15 mouse cellular contexts compared by ENCODE assay signal in the genomic region with DNA sequence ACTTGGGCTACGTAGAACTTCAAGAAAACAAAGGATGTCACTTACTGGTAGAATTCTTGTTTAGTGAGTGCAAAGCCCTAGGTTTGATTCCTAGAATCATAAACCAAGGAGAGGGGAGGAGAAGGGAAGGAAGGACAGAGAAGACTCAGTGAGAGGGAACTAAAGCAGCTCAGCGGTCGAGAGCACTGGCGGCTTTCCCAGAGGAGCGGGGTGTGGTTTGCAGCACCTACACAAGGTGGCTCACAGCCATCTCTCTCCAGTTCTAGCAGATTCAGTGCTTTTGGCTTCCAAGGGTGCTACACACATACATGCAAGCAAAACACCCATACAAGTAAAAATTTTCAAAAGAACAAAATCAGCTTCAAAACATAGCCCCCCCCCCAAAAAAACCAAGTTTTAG.
DNase-seq lines count a peak whose midpoint lies in the region; ATAC-seq and TF ChIP-seq lines count a peak whose summit lies in the region.
"Had no signal": no experiment of that assay in that cellular context is flagged by ENCODE, and none has a peak within 500 bp of the region (broad histone marks: within the 10 kb centered on the region; RNA-seq: fewer than 3 reads in every experiment).

No protein-coding gene starts in this region.

- H3K27me3 ChIP-seq in Patski: no peaks in the 10 kb centered on the region
- no peaks in the 10 kb centered on the region for H3K27me3 ChIP-seq in forebrain, embryonic 12.5 days
- no peaks in the 10 kb centered on the region for H3K27me3 ChIP-seq in forebrain, embryonic 14.5 days (replicated peaks; ENCODE audit: control insufficient read depth, insufficient read depth, low read length)
- H3K27me3 ChIP-seq: limb, embryonic 12.5 days; midbrain, embryonic 13.5 days; stomach, embryonic 15.5 days had no signal

- DNase-seq in cerebellum, postnatal 14 days: peak; percentile 51 to 53
- no peak for DNase-seq in cerebellum, adult 11 months
- DNase-seq in layer of hippocampus, adult 11-12 months (ENCODE audit: low spot score): peak; percentile 49
- no peak for DNase-seq in layer of hippocampus, adult 9-10 months (ENCODE audit: low spot score)
- peak; percentile 12 for DNase-seq in Patski (ENCODE audit: low read depth, low spot score)
- DNase-seq in right cerebral cortex, postnatal 14 days: peak; percentile 46
- no peak for DNase-seq in forebrain, embryonic 14.5 days (ENCODE audit: low spot score)
- DNase-seq: adrenal gland, postnatal 14 days; thymus, postnatal 36 days had no signal

- TF ChIP-seq CTCF in Patski (IDR thresholded peaks at IDR 0.05): peak; percentile 23

- H3K4me1 ChIP-seq in forebrain, embryonic 12.5 days: no peaks in the 10 kb centered on the region
- 0 out of 2 replicates have a peak, but pooled peaks cover 3% of the 10 kb centered on the region for H3K4me1 ChIP-seq in forebrain, embryonic 14.5 days (ENCODE audit: control insufficient read depth, insufficient read depth, low read length)
- H3K4me1 ChIP-seq: limb, embryonic 12.5 days; midbrain, embryonic 13.5 days; stomach, embryonic 15.5 days had no signal

- H3K4me2 ChIP-seq in forebrain, embryonic 12.5 days: no peak overlapping the region
- no peak overlapping the region for H3K4me2 ChIP-seq in forebrain, embryonic 14.5 days (ENCODE audit: low read length)
- H3K4me2 ChIP-seq: limb, embryonic 12.5 days; midbrain, embryonic 13.5 days; stomach, embryonic 15.5 days had no signal

- POLR2A ChIA-PET in Patski (lab: Charles Lee): no interaction called here

- no peak overlapping the region for H3K4me3 ChIP-seq in forebrain, embryonic 12.5 days (replicated peaks)
- H3K4me3 ChIP-seq in forebrain, embryonic 14.5 days (ENCODE audit: low read depth, low read length): no peak overlapping the region
- H3K4me3 ChIP-seq: erythroblast, embryonic 14.5 days; limb, embryonic 12.5 days; midbrain, embryonic 13.5 days; stomach, embryonic 15.5 days had no signal

- 96% methylated on average over 5 of the region's 5 CpGs for WGBS in forebrain, embryonic 12.5 days
- 79% methylated on average over 5 of the region's 5 CpGs for WGBS in forebrain, embryonic 14.5 days

- CTCF ChIA-PET in Patski (lab: Charles Lee): interaction anchor here (1.0 to 2.7 kb wide), 3 partner anchors 15 to 33 kb away, joined by 3 to 8 read pairs (median 3); no protein-coding TSS in a partner anchor

- H3K27ac ChIP-seq in forebrain, embryonic 12.5 days: no peak overlapping the region
- no peak overlapping the region for H3K27ac ChIP-seq in forebrain, embryonic 14.5 days (ENCODE audit: low read depth, low read length)
- H3K27ac ChIP-seq: limb, embryonic 12.5 days; macrophage; midbrain, embryonic 13.5 days; stomach, embryonic 15.5 days had no signal

- ATAC-seq in Patski: peak; percentile 73
- no peak for ATAC-seq in forebrain, embryonic 12.5 days (ENCODE audit: low FRiP score)
- ATAC-seq in forebrain, embryonic 14.5 days: no peak
- ATAC-seq: midbrain, embryonic 13.5 days had no signal

- H3K9ac ChIP-seq in forebrain, embryonic 12.5 days: no peak overlapping the region
- no peak overlapping the region for H3K9ac ChIP-seq in forebrain, embryonic 14.5 days (ENCODE audit: low read length)
- H3K9ac ChIP-seq: limb, embryonic 12.5 days; midbrain, embryonic 13.5 days; stomach, embryonic 15.5 days had no signal

- no peaks in the 10 kb centered on the region for H3K9me3 ChIP-seq in forebrain, embryonic 12.5 days
- no peaks in the 10 kb centered on the region for H3K9me3 ChIP-seq in forebrain, embryonic 14.5 days (replicated peaks; ENCODE audit: control insufficient read depth, low read length)
- H3K9me3 ChIP-seq: limb, embryonic 12.5 days; midbrain, embryonic 13.5 days; stomach, embryonic 15.5 days had no signal

- in situ Hi-C loops in Patski (cut with MboI; ENCODE audit: low pct_unique_long_range_greater_than_20kb): no loop called here

- peaks cover 20% of the 10 kb centered on the region for H3K36me3 ChIP-seq in forebrain, embryonic 12.5 days (replicated peaks)
- peaks cover 23% of the 10 kb centered on the region for H3K36me3 ChIP-seq in forebrain, embryonic 14.5 days (ENCODE audit: control insufficient read depth, insufficient read depth, low read length)

Comparison
In these comparisons a context has a peak if more than half of its experiments do, and no peak if none do; other contexts are left out.
1. DNase-seq: peak in cerebellum, postnatal 14 days (2 of 2), layer of hippocampus, adult 11-12 months (single experiment), Patski (single experiment) and right cerebral cortex, postnatal 14 days (single experiment); none in cerebellum, adult 11 months (single experiment), layer of hippocampus, adult 9-10 months (single experiment) and forebrain, embryonic 14.5 days (single experiment).